Mouse (Mus musculus): ENCODE results near the gene Hormad2.

Hormad2 gene

DNA sequence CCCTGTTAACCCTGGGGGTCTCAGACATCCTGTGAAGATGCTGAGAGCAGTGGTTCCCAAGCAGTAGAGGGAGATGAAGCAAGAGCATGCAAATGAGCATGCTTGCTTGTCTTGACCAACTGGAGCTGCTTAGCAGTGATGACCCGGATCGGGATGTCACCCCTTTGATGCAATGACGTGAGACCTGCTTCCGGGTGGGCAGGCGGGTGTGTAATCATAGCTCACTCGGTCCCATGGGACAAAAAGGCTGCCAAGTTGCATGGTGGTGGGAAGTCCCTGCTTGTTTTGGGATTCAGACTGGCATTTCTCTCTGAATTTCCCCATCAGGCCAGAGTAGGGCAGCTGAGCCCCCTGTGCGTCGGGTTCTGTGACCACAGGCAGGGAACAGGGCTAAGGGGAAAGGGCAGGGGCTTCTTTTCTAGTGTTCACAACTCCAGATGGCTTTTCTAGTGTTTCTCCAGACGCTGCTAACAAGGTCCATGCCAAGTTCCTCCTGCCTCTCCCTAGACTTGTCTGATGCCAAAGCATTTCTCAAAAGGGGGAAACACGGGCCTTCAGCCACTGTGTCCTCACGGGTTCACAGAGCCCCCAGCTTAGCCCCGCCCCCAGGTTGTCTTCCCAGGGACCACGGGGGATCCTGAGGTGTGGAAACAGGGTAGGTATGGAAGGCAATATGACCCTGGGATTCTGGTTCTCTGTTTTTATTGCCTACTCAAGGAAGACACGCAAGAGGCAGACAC, 141.0 kb downstream of the Hormad2 start:
- DNase-seq, result no peak

DNA sequence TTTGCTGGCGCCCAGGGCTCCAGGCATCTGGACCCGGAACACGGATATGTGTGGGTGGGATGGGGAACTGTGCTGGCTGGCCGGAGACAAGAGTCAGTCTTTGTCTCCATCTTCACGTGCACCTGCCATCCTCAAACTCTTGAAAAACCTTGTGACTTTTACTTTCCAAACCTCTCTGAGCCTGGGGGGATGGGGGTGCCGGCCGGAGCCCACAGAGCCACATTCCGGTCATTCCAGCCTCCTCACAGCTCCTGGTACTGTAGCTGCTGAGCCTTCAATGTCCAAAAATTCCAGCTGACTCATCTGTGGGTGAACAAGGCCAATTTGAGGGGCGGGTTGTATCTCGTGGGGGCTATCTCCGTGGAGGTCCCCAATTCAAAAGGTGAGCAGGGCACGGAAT, 141.7 kb downstream of the Hormad2 start:
- no peak for DNase-seq

DNA sequence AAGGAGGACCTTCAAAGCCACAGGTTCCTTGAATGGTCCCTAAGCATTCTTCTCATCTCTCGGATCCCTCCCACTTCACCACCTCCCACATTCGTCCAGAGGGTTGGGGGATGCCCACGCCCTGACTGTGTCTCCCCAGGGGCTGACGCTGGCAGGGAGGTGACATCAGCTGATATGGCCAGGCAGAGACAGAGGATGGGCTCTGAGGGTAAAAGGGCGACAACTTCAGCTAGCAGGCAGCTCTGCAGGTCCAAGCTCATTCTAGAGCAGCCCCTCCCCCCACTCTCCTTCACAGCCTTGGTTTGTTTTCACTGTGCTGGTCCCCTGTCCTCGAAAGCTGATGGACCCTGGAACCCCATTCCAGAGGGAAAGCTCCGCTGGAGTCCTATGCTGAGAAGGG, 142.3 kb downstream of the Hormad2 start:
- DNase-seq, result no peak

DNA sequence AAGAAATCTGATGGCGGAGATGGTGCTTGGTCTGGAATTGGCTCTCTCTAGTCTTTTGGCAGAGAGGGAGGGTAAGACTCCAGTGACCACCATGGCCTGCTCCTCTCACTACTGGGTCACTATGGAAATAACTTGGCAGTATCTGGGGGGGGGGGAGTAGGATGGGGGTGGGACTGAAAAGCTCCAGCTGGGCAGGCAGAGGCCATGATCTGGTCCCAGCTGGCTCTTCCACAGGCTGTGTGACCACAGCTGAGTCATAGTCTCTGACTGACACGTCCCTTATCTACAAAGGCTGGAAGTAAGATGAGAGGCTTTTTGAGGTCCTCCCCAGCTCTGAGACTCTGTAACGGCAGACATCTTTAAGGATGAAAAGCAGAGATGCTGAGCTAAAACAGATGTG, 143.2 kb downstream of the Hormad2 start:
- no peak for DNase-seq

DNA sequence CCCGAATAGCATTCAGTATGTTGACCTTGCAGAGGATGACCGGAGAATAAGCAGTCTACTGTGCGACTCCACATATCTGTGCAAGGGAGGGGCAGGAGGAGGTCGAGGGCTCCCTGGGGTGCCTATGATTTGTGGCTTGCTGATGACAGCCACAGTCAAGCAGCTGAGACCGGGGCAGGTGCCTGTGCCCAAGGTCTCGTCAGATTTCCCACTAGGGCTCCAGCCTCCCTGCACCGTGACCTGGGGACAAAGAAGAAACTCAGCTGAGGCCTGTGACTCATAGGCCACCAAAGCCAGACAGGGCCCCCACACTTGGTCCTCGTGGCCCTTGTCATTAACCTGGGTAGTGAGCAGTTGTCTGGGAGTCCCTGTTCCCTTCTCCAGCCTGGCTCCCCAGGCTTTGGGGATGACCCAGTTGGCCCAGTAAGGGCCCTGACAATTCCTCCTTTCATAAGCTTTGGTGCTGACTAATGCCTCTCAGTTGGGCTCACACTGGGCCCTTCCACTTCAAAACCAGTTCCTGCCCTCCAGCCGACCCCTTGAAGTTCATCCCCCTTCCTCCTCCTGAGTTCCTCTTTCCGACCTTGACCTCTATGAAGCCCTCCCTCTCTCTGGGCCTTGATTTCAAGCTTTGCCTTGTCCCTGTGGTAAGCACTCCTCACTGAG, 144.2 kb downstream of the Hormad2 start:
- DNase-seq, result no peak

Measured in thymus, postnatal 36 days (tissue).